Mouse (Mus musculus): ENCODE results near the gene Kitl. TPM values are rescaled to one million over a fixed set of nuclear protein-coding genes. Genes with fewer than 3 reads are reported as not detected.

Kitl gene
- polyA plus RNA-seq, 1 experiment from 2014 or later, result 18.2 TPM

GRCm38 (mm10) chr10:100016326-100016709, 888 bp downstream of the Kitl start:
- Histone ChIP-seq H3K9me3 (no peaks in the 10 kb centered on the region), H3K9ac (peak overlapping the region; percentile 78), H3K4me2 (peak overlapping the region; percentile 100), H3K4me1 (replicated peaks) (peaks cover 23% of the 10 kb centered on the region), H3K4me3 (peak overlapping the region; percentile 73), H3K36me3 (no peaks in the 10 kb centered on the region), H3K27ac (peak overlapping the region; percentile 72; the same call in 1 of the 2 replicates), H3K27me3 (peaks cover 51% of the 10 kb centered on the region)
- under 1% methylated on average over 28 of the region's 28 CpGs for WGBS
- ATAC-seq (ENCODE audit: low FRiP score), result peak; percentile 57

GRCm38 (mm10) chr10:100016941-100017770, 1.7 kb downstream of the Kitl start:
- H3K9me3 ChIP-seq, result no peaks in the 10 kb centered on the region
- peak overlapping the region; percentile 63 for H3K9ac ChIP-seq
- peak overlapping the region; percentile 100 for H3K4me2 ChIP-seq
- no peak for ATAC-seq (ENCODE audit: low FRiP score)
- peaks cover 26% of the 10 kb centered on the region for H3K4me1 ChIP-seq (replicated peaks)
- H3K36me3 ChIP-seq, result no peaks in the 10 kb centered on the region
- H3K4me3 ChIP-seq, result peak overlapping the region; percentile 73
- peaks cover 51% of the 10 kb centered on the region for H3K27me3 ChIP-seq
- 0 out of 2 replicates have a peak overlapping the region, but pooled peaks have one; percentile 8 for H3K27ac ChIP-seq
- WGBS, result 19% methylated on average over 13 of the region's 13 CpGs

GRCm38 (mm10) chr10:100017771-100018070, 2.3 kb downstream of the Kitl start:
- Histone ChIP-seq H3K36me3 (no peaks in the 10 kb centered on the region), H3K4me3 (peak overlapping the region; percentile 73), H3K4me1 (replicated peaks) (peaks cover 32% of the 10 kb centered on the region), H3K27me3 (peaks cover 49% of the 10 kb centered on the region), H3K9ac (peak overlapping the region; percentile 63), H3K27ac (0 out of 2 replicates have a peak overlapping the region, but pooled peaks have one; percentile 8), H3K4me2 (peak overlapping the region; percentile 100), H3K9me3 (no peaks in the 10 kb centered on the region)
- no peak for ATAC-seq (ENCODE audit: low FRiP score)
- WGBS, result 5% methylated on average over 10 of the region's 10 CpGs

GRCm38 (mm10) chr10:100018493-100018892, 3.1 kb downstream of the Kitl start:
- Histone ChIP-seq H3K4me3 (no peak overlapping the region), H3K4me2 (peak overlapping the region; percentile 100), H3K9me3 (no peaks in the 10 kb centered on the region), H3K4me1 (replicated peaks) (peaks cover 34% of the 10 kb centered on the region), H3K27ac (no peak overlapping the region), H3K27me3 (peaks cover 49% of the 10 kb centered on the region), H3K36me3 (no peaks in the 10 kb centered on the region), H3K9ac (no peak overlapping the region)
- no peak for ATAC-seq (ENCODE audit: low FRiP score)
- 27% methylated on average over 5 of the region's 5 CpGs for WGBS

GRCm38 (mm10) chr10:100019246-100020195, 4.1 kb downstream of the Kitl start:
- no peak overlapping the region for H3K4me3 ChIP-seq
- peaks cover 41% of the 10 kb centered on the region for H3K27me3 ChIP-seq
- ATAC-seq (ENCODE audit: low FRiP score), result no peak
- H3K27ac ChIP-seq, result no peak overlapping the region
- WGBS, result 63% methylated on average over 17 of the region's 17 CpGs
- H3K9ac ChIP-seq, result no peak overlapping the region
- peaks cover 34% of the 10 kb centered on the region for H3K4me1 ChIP-seq (replicated peaks)
- H3K4me2 ChIP-seq, result no peak overlapping the region
- H3K9me3 ChIP-seq, result no peaks in the 10 kb centered on the region
- H3K36me3 ChIP-seq, result no peaks in the 10 kb centered on the region

- Histone ChIP-seq H3K9ac (no peak overlapping the region), H3K36me3 (no peaks in the 10 kb centered on the region), H3K9me3 (0 out of 2 replicates have a peak, but pooled peaks cover 3% of the 10 kb centered on the region), H3K4me3 (no peak overlapping the region), H3K27ac (no peak overlapping the region), H3K4me1 (replicated peaks) (peaks cover 26% of the 10 kb centered on the region), H3K4me2 (no peak overlapping the region), H3K27me3 (peaks cover 30% of the 10 kb centered on the region)
- WGBS, result 23% methylated on average over 11 of the region's 11 CpGs
- ATAC-seq (ENCODE audit: low FRiP score), result peak; percentile 78
These were observed 6.8 kb downstream of the Kitl start for GRCm38 (mm10) chr10:100022090-100022834.

- Histone ChIP-seq H3K9ac (no peak overlapping the region), H3K4me1 (replicated peaks) (peaks cover 21% of the 10 kb centered on the region), H3K4me2 (no peak overlapping the region), H3K9me3 (0 out of 2 replicates have a peak, but pooled peaks cover 3% of the 10 kb centered on the region), H3K27ac (no peak overlapping the region), H3K36me3 (no peaks in the 10 kb centered on the region), H3K27me3 (peaks cover 26% of the 10 kb centered on the region), H3K4me3 (no peak overlapping the region)
- 43% methylated on average over 1 of the region's 1 CpGs for WGBS
- ATAC-seq (ENCODE audit: low FRiP score), result 0 out of 2 replicates have a peak, but pooled peaks have one; percentile 54
These were observed 7.3 kb downstream of the Kitl start for GRCm38 (mm10) chr10:100022835-100023093.

- no peaks in the 10 kb centered on the region for H3K36me3 ChIP-seq
- H3K4me3 ChIP-seq, result no peak overlapping the region
- H3K27me3 ChIP-seq, result peaks cover 9% of the 10 kb centered on the region; the same call in 1 of the 2 replicates
- ATAC-seq (ENCODE audit: low FRiP score), result no peak
- no peak overlapping the region for H3K9ac ChIP-seq
- peaks cover 11% of the 10 kb centered on the region for H3K4me1 ChIP-seq (replicated peaks)
- H3K9me3 ChIP-seq, result 0 out of 2 replicates have a peak, but pooled peaks cover 3% of the 10 kb centered on the region
- no peak overlapping the region for H3K27ac ChIP-seq
- no peak overlapping the region for H3K4me2 ChIP-seq
- 76% methylated on average over 8 of the region's 8 CpGs for WGBS
These were observed 10.2 kb downstream of the Kitl start for GRCm38 (mm10) chr10:100025665-100026064.

- Histone ChIP-seq H3K4me2 (no peak overlapping the region), H3K4me1 (replicated peaks) (peaks cover 11% of the 10 kb centered on the region), H3K4me3 (no peak overlapping the region), H3K9me3 (0 out of 2 replicates have a peak, but pooled peaks cover 3% of the 10 kb centered on the region), H3K36me3 (no peaks in the 10 kb centered on the region), H3K9ac (no peak overlapping the region), H3K27me3 (0 out of 2 replicates have a peak, but pooled peaks cover 6% of the 10 kb centered on the region), H3K27ac (no peak overlapping the region)
- WGBS, result 86% methylated on average over 1 of the region's 1 CpGs
- ATAC-seq (ENCODE audit: low FRiP score), result no peak
These were observed 11.3 kb downstream of the Kitl start for GRCm38 (mm10) chr10:100026778-100027177.

- WGBS, result 78% methylated on average over 5 of the region's 5 CpGs
- H3K9ac ChIP-seq, result no peak overlapping the region
- no peak overlapping the region for H3K4me3 ChIP-seq
- no peak overlapping the region for H3K27ac ChIP-seq
- no peaks in the 10 kb centered on the region for H3K27me3 ChIP-seq
- H3K9me3 ChIP-seq, result 0 out of 2 replicates have a peak, but pooled peaks cover 3% of the 10 kb centered on the region
- no peak overlapping the region for H3K4me2 ChIP-seq
- H3K36me3 ChIP-seq, result no peaks in the 10 kb centered on the region
- no peaks in the 10 kb centered on the region for H3K4me1 ChIP-seq (replicated peaks)
- no peak for ATAC-seq (ENCODE audit: low FRiP score)
These were observed 15.0 kb downstream of the Kitl start for GRCm38 (mm10) chr10:100030385-100030784.

- Histone ChIP-seq H3K4me2 (peak overlapping the region; percentile 8; the same call in 1 of the 2 replicates), H3K27ac (no peak overlapping the region), H3K4me1 (replicated peaks) (no peaks in the 10 kb centered on the region), H3K9ac (no peak overlapping the region), H3K9me3 (0 out of 2 replicates have a peak, but pooled peaks cover 3% of the 10 kb centered on the region), H3K27me3 (no peaks in the 10 kb centered on the region), H3K4me3 (no peak overlapping the region), H3K36me3 (no peaks in the 10 kb centered on the region)
- no peak for ATAC-seq (ENCODE audit: low FRiP score)
- 83% methylated on average over 12 of the region's 12 CpGs for WGBS
These were observed 15.6 kb downstream of the Kitl start for GRCm38 (mm10) chr10:100030980-100031516.
